Mouse (Mus musculus) liver, embryonic 16.5 days (tissue): ENCODE measurements at regions not wholly inside any gene's neighbourhood (a gene's known extent, or its start where the extent isn't known, plus 50 kb on each side); places are given as distances from the start of the nearest gene placed in this dataset.
"Not testable (repeated sequence)": the region's sequence is repeated elsewhere in the genome, so short reads cannot be mapped to it uniquely, and the experiment has no call there.

Experiments used
- ATAC-seq: fragments of 200-750 bp; cut with Nextera tagmentation; 2 replicates; pipeline ENCODE4 v1.8.0; 2017; ENCODE audit warnings: low read depth, mild to moderate bottlenecking, moderate number of reproducible peaks, moderate library complexity
- H3K27ac ChIP-seq: fragments of 300-500 bp; sonication (generic); 2 replicates; pipeline ENCODE4 v1.5.1; 2014; ENCODE audit warnings: mild to moderate bottlenecking, low read length
- H3K27me3 ChIP-seq: fragments of 300-500 bp; sonication (generic); 2 replicates; pipeline ENCODE4 v1.6.1; 2014; ENCODE audit warnings: low read depth, low read length, mixed read lengths; ENCODE audit not compliant: control insufficient read depth, insufficient read depth
- H3K36me3 ChIP-seq: fragments of 300-500 bp; sonication (generic); 2 replicates; pipeline ENCODE4 v1.6.1; 2014; ENCODE audit warnings: mild to moderate bottlenecking; ENCODE audit not compliant: control insufficient read depth, insufficient read depth
- H3K4me1 ChIP-seq: fragments of 300-500 bp; sonication (generic); 2 replicates; pipeline ENCODE4 v1.6.1; 2014; ENCODE audit warnings: low read depth, low read length, mixed read lengths; ENCODE audit not compliant: control insufficient read depth
- H3K4me2 ChIP-seq: fragments of 300-500 bp; sonication (generic); 2 replicates; pipeline ENCODE4 v1.6.1; 2014; ENCODE audit warnings: low read depth, low read length, mixed read lengths
- H3K4me3 ChIP-seq: fragments of 300-500 bp; sonication (generic); 2 replicates; pipeline ENCODE4 v1.5.1; 2014; ENCODE audit warnings: low read depth, mild to moderate bottlenecking, low read length
- H3K9ac ChIP-seq: fragments of 300-500 bp; sonication (generic); 2 replicates; pipeline ENCODE4 v1.6.1; 2014; ENCODE audit warnings: low read depth, low read length
- H3K9me3 ChIP-seq: fragments of 300-500 bp; sonication (generic); replicated peaks from 2 replicates; pipeline ENCODE4 v1.6.1; 2016; ENCODE audit warnings: low read length; ENCODE audit not compliant: control insufficient read depth
- WGBS: fragments of 180-500 bp; shearing (Covaris S2); extraction: QIAGEN DNeasy Blood & Tissue Kit; methylation state at CpG from one replicate; pipeline ENCODE4 v1.1.7; 2014; ENCODE audit not compliant: insufficient replicate concordance; 5-methylcytosine and 5-hydroxymethylcytosine counted together

- Histone ChIP-seq H3K27me3 (no peaks in the 10 kb centered on the region), H3K4me2 (no peak overlapping the region), H3K4me1 (no peaks in the 10 kb centered on the region), H3K9ac (no peak overlapping the region), H3K27ac (no peak overlapping the region), H3K36me3 (no peaks in the 10 kb centered on the region), H3K4me3 (no peak overlapping the region), H3K9me3 (no peaks in the 10 kb centered on the region)
- WGBS = 17% methylated on average over 16 of the region's 16 CpGs
- peak; percentile 67 for ATAC-seq
These were observed 143.1 kb upstream of the Cdk6 start for GRCm38 (mm10) chr5:3197952-3198841.

GRCm38 (mm10) chr5:3198869-3199550 lies 142.3 kb upstream of the Cdk6 start:
- not testable (repeated sequence) for H3K4me2 ChIP-seq, H3K4me1 ChIP-seq, H3K27ac ChIP-seq, H3K27me3 ChIP-seq, H3K9me3 ChIP-seq, H3K36me3 ChIP-seq, H3K4me3 ChIP-seq, ATAC-seq, H3K9ac ChIP-seq
- 20% methylated on average over 7 of the region's 7 CpGs for WGBS

- H3K27ac ChIP-seq, H3K27me3 ChIP-seq, H3K4me3 ChIP-seq, H3K9ac ChIP-seq, ATAC-seq, H3K9me3 ChIP-seq, H3K4me2 ChIP-seq, H3K4me1 ChIP-seq, H3K36me3 ChIP-seq: not testable (repeated sequence)
- 39% methylated on average over 5 of the region's 5 CpGs for WGBS
These were observed 135.1 kb upstream of the Cdk6 start for GRCm38 (mm10) chr5:3206160-3206559.

GRCm38 (mm10) chr5:3208293-3208692 lies 133.0 kb upstream of the Cdk6 start:
- H3K4me3 ChIP-seq, ATAC-seq, H3K4me2 ChIP-seq, H3K27me3 ChIP-seq, H3K4me1 ChIP-seq, H3K9me3 ChIP-seq, H3K36me3 ChIP-seq, H3K27ac ChIP-seq, H3K9ac ChIP-seq: not testable (repeated sequence)
- WGBS = 58% methylated on average over 4 of the region's 4 CpGs

- Histone ChIP-seq H3K4me2 (no peak overlapping the region), H3K9ac (no peak overlapping the region), H3K9me3 (no peaks in the 10 kb centered on the region), H3K36me3 (no peaks in the 10 kb centered on the region), H3K27ac (no peak overlapping the region), H3K27me3 (no peaks in the 10 kb centered on the region), H3K4me3 (no peak overlapping the region), H3K4me1 (no peaks in the 10 kb centered on the region)
- 75% methylated on average over 3 of the region's 3 CpGs for WGBS
- ATAC-seq = no peak
These were observed 130.0 kb upstream of the Cdk6 start for GRCm38 (mm10) chr5:3211284-3211683.

- Histone ChIP-seq H3K9me3 (no peaks in the 10 kb centered on the region), H3K4me2 (no peak overlapping the region), H3K4me1 (no peaks in the 10 kb centered on the region), H3K4me3 (no peak overlapping the region), H3K36me3 (no peaks in the 10 kb centered on the region), H3K9ac (no peak overlapping the region), H3K27me3 (no peaks in the 10 kb centered on the region), H3K27ac (no peak overlapping the region)
- no peak for ATAC-seq
- WGBS = 20% methylated on average over 5 of the region's 5 CpGs
These were observed 125.2 kb upstream of the Cdk6 start for GRCm38 (mm10) chr5:3216053-3216452.

GRCm38 (mm10) chr5:3219230-3219629 lies 122.1 kb upstream of the Cdk6 start:
- Histone ChIP-seq H3K4me3 (no peak overlapping the region), H3K36me3 (no peaks in the 10 kb centered on the region), H3K27me3 (no peaks in the 10 kb centered on the region), H3K9ac (no peak overlapping the region), H3K27ac (no peak overlapping the region), H3K9me3 (no peaks in the 10 kb centered on the region), H3K4me2 (no peak overlapping the region), H3K4me1 (no peaks in the 10 kb centered on the region)
- 36% methylated on average over 4 of the region's 4 CpGs for WGBS
- no peak for ATAC-seq

GRCm38 (mm10) chr5:3219770-3220169 lies 121.5 kb upstream of the Cdk6 start:
- no peak overlapping the region for H3K4me2 ChIP-seq
- no peak overlapping the region for H3K27ac ChIP-seq
- ATAC-seq = no peak
- 46% methylated on average over 3 of the region's 3 CpGs for WGBS
- no peaks in the 10 kb centered on the region for H3K4me1 ChIP-seq
- H3K9ac ChIP-seq = no peak overlapping the region
- H3K27me3 ChIP-seq = no peaks in the 10 kb centered on the region
- H3K9me3 ChIP-seq = no peaks in the 10 kb centered on the region
- no peak overlapping the region for H3K4me3 ChIP-seq
- H3K36me3 ChIP-seq = no peaks in the 10 kb centered on the region

GRCm38 (mm10) chr5:3223819-3224218 lies 117.5 kb upstream of the Cdk6 start:
- 54% methylated on average over 4 of the region's 4 CpGs for WGBS
- H3K9me3 ChIP-seq, H3K4me1 ChIP-seq, H3K27ac ChIP-seq, H3K9ac ChIP-seq, H3K4me2 ChIP-seq, H3K27me3 ChIP-seq, ATAC-seq, H3K36me3 ChIP-seq, H3K4me3 ChIP-seq: not testable (repeated sequence)
